Mouse (Mus musculus): ENCODE measurements at regions not wholly inside any gene's neighbourhood (a gene's known extent, or its start where the extent isn't known, plus 50 kb on each side); places are given as distances from the start of the nearest gene placed in this dataset.
A peak's percentile ranks its signal among the peaks of the same experiment; 100 is the strongest.

- no peak for DNase-seq
Measured at GRCm38 (mm10) chr7:134541699-134542098, 128.8 kb upstream of the Dock1 start.

GRCm38 (mm10) chr7:134546187-134546586, 124.3 kb upstream of the Dock1 start:
- DNase-seq = no peak

DNA sequence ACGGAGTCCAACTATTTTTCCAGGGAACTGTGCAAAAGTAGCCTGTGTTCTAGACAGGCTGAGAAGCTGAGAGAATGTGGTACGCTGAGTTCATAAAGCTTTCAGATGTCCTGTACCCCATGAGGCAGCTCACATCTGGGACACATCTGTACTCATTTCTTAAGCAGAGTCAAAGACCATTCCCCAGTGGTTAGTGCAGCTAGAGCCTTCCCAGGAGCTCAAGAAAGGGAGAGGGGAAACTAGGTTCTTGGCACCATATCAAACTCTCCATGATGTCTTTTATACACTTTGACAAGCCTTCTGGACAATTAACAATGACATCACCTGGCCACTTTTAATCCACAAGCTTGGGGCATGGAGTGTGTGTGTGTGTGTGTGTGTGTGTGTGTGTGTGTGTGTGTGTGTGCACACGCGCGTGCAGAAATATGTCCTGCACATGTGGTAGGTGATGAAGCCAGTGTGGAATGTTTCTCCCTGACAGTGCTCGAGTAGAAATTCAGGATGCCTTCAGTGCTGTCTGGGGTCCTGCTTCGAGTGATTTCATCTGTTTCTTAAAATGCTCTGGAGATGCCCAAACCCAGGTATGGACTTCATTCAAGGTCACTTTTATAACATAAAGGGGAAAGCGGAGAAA, 121.1 kb upstream of the Dock1 start:
- DNase-seq = peak; percentile 89

GRCm38 (mm10) chr7:134550221-134550809, 120.1 kb upstream of the Dock1 start:
- DNase-seq = peak; percentile 96

- DNase-seq = peak; percentile 93
Measured at GRCm38 (mm10) chr7:134552051-134552451, 118.4 kb upstream of the Dock1 start.

DNA sequence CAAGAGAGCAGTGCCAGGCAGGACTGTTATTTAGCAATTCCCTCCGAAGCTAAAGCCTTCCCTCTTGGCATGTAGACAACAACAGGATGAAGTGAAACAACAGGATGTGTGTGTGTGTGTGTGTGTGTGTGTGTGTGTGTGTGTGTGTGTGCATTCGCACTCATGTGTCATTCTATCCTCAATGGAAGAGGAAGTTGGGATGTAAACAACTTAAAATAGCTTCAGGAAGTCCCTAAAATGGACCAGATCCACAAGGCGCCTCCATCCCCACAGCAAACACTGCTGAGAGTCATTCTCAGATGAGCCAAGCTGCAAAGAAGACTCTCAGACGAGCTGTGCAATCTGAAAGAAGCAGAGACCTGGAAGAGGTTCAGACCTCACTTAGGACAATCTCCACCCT, 114.4 kb upstream of the Dock1 start:
- DNase-seq = peak; percentile 94

DNA sequence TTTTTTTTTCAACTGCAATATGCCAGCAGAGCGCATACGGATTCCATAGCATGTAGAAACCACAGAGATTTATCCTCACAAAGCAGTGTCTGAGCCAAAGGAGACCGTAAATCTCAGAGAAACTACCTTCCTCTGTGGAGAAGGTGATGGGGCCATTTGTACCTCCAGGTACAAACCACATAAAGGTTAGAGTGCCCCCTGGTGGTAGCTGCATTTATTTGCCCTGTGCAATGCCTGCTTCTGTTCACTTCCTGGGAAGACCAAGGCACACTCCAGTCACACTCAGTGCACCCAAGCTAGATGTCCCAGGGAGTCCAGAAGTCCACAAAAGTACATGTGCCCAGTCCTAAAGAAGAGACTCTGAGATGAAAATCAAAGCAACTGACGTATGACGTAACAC, 104.1 kb upstream of the Dock1 start:
- DNase-seq = peak; percentile 91

GRCm38 (mm10) chr7:134569247-134569646, 101.2 kb upstream of the Dock1 start:
- peak; percentile 78 for DNase-seq

GRCm38 (mm10) chr7:134570176-134570810, 100.2 kb upstream of the Dock1 start:
- DNase-seq = peak; percentile 88

- DNase-seq = peak; percentile 10
Measured at GRCm38 (mm10) chr7:134581746-134582145, 88.7 kb upstream of the Dock1 start.

- DNase-seq = peak; percentile 3
Measured at GRCm38 (mm10) chr7:134585478-134585877, 85.0 kb upstream of the Dock1 start.

DNA sequence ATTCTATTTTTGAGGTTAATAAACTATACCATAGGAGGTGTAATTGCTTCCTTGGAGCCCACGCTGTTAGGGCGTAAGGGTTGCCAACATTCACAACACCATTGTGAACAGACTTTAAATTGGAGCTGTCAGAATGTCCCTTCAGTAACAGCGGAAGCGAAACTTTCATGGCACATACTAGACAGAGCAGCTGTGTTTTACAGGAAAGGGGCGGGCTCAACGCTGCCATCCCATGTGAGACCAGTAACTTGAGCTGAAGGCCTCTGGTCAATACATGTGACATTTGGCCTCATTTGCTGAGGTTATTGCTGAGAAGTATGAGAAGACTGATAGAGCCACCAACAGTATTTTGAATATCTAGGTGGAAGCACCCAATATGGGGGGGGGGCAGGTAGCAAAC, 83.5 kb upstream of the Dock1 start:
- peak; percentile 92 for DNase-seq

- DNase-seq = peak; percentile 75
Measured at GRCm38 (mm10) chr7:134607886-134608285, 62.6 kb upstream of the Dock1 start.

DNA sequence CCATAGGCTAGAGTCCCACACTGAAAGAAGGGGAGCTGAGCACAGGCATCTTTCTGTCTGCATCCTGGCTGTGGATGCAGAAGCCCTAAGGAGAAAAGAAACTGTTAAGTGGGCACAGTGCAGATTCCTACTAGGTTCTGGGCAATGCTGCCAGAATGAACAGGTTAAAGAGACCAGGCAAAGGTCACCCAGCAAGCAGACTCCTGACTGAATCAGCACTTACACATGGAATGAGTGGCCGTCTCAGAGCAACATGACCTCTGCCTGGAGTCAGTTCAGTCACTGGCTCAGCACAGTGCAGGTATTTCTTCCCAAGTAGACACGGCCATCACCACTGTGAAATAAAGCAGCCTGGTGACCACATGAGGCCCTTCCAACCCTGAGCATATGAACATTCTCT, 60.3 kb upstream of the Dock1 start:
- peak; percentile 61 for DNase-seq

DNA sequence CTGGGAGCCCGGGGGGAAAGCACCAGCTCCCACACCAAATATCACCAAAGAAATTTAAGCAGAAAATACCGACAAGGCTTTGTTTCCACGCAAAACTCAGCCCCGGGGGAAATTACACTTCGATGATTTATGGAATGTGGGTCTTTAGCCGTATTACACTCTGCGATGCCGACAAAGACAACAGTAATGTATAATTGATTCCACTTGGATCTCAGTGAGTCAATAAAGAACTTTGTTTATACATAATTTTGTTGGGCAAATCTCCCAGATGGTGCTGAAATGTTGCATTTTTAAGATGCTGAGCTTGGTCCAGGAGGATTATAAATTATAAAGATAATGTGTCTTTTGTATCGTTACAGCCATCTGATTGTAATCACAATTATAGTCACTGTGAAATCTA, 59.1 kb upstream of the Dock1 start:
- no peak for DNase-seq

GRCm38 (mm10) chr7:134612175-134612633, 58.2 kb upstream of the Dock1 start:
- peak; percentile 63 for DNase-seq

DNA sequence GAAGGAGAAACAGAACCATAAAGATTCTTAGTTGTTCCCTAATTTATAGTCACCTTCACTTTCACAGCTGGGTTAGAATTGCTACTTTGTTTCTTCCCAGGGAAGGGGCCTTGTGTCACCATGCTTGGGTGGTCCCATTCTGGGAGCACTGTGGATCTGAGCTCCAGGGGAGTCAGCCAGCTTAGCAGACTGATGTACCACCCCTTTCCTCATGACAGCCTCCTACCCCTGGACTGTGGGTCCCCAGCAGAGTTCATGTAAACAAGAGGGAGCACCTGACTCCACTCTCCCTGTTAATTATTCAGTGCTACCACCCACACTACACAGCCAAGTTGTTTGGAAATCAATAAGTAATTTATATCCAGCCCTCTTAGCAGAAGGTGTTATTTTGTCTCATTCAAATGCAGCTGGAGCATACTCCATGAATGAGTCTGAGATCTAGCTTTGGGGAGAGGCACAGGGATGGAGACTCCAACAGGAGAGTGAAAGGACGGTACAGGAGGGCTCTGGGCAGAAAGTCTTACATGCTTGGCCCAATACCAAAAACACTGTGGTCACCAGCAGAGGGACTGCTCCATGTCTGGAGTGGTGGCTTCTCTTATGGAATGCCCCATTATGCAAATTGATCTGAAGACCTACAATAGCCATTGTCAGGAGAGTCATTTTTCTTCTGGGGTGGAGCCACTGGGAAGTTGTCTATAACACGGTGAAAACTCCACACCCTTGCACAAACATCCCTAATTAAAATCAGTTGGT, 51.1 kb upstream of the Dock1 start:
- peak; percentile 58 for DNase-seq

DNA sequence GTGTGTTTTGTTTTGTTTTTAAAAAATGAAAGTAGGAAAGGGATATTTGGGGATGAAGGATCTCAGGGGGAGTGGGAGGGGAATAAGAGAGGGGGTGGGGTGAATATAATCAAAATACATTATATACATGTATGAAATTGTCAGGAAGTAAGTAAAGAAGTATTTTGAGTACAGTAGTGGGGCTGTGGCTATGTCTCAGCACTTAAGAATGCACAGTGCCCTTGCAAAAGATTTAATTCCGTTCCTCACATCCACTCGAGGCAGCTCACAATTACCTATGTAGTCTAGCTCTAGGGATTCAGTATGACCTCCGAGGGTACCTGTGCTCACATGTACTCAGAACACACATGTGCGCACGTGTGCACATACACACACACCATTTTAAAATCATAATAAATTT, 50.4 kb upstream of the Dock1 start:
- DNase-seq = peak; percentile 10
